Mouse (Mus musculus) stomach, embryonic 15.5 days (tissue): ENCODE measurements around the gene 4933405L10Rik. TPM values are rescaled to one million over a fixed set of nuclear protein-coding genes. Genes with fewer than 3 reads are reported as not detected.
A peak's percentile ranks its signal among the peaks of the same experiment; 100 is the strongest.

Experiments used
- ATAC-seq: fragments of 200-750 bp; cut with Nextera tagmentation; 2 replicates; pipeline ENCODE4 v1.8.0; 2017; ENCODE audit warnings: low read depth, moderate number of reproducible peaks, moderate TSS enrichment; ENCODE audit not compliant: insufficient read depth, low FRiP score
- H3K27ac ChIP-seq: fragments of 300-500 bp; sonication (generic); 2 replicates; pipeline ENCODE4 v1.5.1; 2015; ENCODE audit warnings: mild to moderate bottlenecking, inconsistent platforms
- H3K27me3 ChIP-seq: fragments of 300-500 bp; sonication (generic); replicated peaks from 2 replicates; pipeline ENCODE4 v1.6.1; 2015; ENCODE audit warnings: inconsistent platforms
- H3K36me3 ChIP-seq: fragments of 300-500 bp; sonication (generic); 2 replicates; pipeline ENCODE4 v1.6.1; 2015; ENCODE audit warnings: inconsistent platforms
- H3K4me1 ChIP-seq: fragments of 300-500 bp; sonication (generic); 2 replicates; pipeline ENCODE4 v1.6.1; 2015; ENCODE audit warnings: inconsistent platforms
- H3K4me2 ChIP-seq: fragments of 300-500 bp; sonication (generic); 2 replicates; pipeline ENCODE4 v1.6.1; 2015; ENCODE audit warnings: mild to moderate bottlenecking, inconsistent platforms
- H3K4me3 ChIP-seq: fragments of 300-500 bp; sonication (generic); replicated peaks from 2 replicates; pipeline ENCODE4 v1.5.1; 2015; ENCODE audit warnings: inconsistent platforms
- H3K9ac ChIP-seq: fragments of 300-500 bp; sonication (generic); 2 replicates; pipeline ENCODE4 v1.6.1; 2015; ENCODE audit warnings: inconsistent platforms
- H3K9me3 ChIP-seq: fragments of 300-500 bp; sonication (generic); 2 replicates; pipeline ENCODE4 v1.6.1; 2016; ENCODE audit warnings: inconsistent platforms
- WGBS: fragments of 180-500 bp; shearing (Covaris S2); methylation state at CpG from one replicate; pipeline ENCODE4 v1.1.7; 2015; 5-methylcytosine and 5-hydroxymethylcytosine counted together
- polyA plus RNA-seq: library from polyadenylated mRNA; unstranded; fragments of >200 nt; fragmentation: Nextera tagmentation; extraction: Ambion mirVana; gene quantifications from 2 replicates; pipeline ENCODE4 v1.2.1, GENCODE M21; 2015

4933405L10Rik gene
- 0.19 TPM in 1 of 2 replicates, not detected in the other for polyA plus RNA-seq

DNA sequence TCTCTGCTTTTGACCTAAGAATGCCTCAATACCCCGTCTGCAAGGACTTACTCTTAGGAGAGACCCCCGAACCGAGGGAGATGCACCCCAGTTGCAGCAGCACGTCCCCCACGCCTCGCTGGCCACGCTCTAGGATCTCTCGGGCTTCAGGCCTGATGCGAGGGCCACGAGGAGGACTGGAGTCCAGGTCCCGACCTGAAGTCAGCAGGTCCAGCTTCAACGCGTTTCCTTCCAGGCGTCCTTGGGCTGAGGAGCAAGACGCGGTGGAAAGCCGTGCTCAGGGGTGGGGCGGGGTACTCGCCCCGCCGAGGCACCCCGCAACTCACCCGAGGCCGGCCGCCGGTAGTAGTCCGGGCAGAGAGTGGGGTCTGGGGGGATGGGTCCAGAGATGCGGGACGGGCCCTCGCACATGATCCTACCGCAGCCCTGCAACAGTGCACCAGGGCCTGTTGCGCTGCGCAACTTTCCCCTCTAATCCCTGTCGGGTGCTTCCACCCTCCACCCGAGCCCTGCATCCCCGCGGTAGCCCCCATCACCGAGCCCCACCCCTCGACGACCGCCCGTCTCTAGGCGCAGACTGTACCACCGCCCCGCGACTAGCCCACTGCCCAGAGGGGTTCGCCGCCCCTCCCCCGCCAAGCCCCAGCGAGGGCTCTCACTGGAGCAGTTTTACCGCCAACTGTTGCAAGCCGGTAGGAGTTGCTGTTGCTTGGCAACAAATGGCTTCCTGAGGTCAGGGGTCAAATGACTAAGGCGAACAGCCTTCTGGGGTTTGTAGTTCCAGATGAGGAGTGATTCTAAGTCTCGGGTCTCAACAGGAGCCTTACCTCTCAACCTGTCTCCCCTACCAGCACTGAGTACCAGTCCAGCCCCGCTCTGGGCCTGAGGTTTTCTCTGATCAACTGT is at the start of gene 4933405L10Rik, which contains the start of gene Enkd1:
TSS of gene 4933405L10Rik (plus strand) at position 158 of the 906 bp plus-strand sequence.
TSS of gene Enkd1 (minus strand) at position 713 of the 906 bp plus-strand sequence.
- Histone ChIP-seq H3K27me3 (no peaks in the 10 kb centered on the region), H3K36me3 (0 out of 2 replicates have a peak, but pooled peaks cover 7% of the 10 kb centered on the region), H3K9me3 (no peaks in the 10 kb centered on the region), H3K27ac (no peak within 1 kb of the TSS), H3K4me3 (peak within 1 kb of the TSS; percentile 90), H3K4me2 (peak within 1 kb of the TSS; percentile 95), H3K4me1 (0 out of 2 replicates have a peak, but pooled peaks cover 5% of the 10 kb centered on the region), H3K9ac (peak within 1 kb of the TSS; percentile 64)
- peak; percentile 81 for ATAC-seq
- under 1% methylated on average over 53 of the region's 55 CpGs for WGBS

DNA sequence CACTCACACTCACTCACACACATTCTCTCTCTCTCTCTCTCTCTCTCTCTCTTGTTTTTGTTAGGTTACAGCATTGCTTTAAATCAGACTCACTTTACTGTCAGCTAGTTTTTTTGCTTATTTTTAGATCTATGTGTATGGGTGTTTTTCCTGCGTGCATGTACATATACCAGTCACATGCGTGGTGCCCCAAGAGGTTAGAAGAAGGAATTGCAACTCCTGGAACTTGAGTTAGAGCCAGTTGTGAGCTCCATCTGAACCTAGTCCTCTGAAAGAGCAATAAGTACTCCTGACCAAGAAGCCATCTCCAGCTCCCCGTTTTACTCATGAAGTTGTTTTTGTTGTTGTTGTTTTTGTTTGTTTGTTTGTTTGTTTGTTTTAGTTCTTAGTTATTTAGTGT is 46.3 kb upstream of the 4933405L10Rik start:
- Histone ChIP-seq H3K4me3 (no peak overlapping the region), H3K4me1 (no peaks in the 10 kb centered on the region), H3K9ac (no peak overlapping the region), H3K27me3 (no peaks in the 10 kb centered on the region), H3K36me3 (peaks cover 19% of the 10 kb centered on the region), H3K9me3 (no peaks in the 10 kb centered on the region), H3K4me2 (no peak overlapping the region), H3K27ac (no peak overlapping the region)
- WGBS = 77% methylated on average over 3 of the region's 3 CpGs
- no peak for ATAC-seq

DNA sequence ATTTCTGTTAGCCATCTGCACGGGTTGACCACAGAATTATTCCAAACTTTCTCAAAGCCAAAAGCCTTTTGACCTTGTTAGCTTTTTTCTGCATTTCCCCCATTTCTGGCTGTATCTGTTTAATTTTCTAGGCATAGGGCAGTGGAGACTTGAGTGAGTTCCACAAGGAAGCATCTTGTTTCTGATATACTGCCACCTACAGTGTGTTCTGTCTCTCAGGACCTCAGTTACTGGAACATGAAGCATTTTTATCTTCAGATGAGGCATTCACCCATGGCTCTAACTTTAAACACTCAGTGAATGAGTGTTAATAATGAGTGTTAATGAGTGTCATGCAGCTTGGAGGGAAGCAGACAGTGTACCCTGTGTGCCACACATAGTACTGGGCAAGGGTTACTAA is 29.6 kb upstream of the 4933405L10Rik start:
- Histone ChIP-seq H3K27ac (no peak overlapping the region), H3K4me2 (no peak overlapping the region), H3K4me3 (no peak overlapping the region), H3K4me1 (no peaks in the 10 kb centered on the region), H3K9ac (no peak overlapping the region), H3K9me3 (no peaks in the 10 kb centered on the region), H3K27me3 (no peaks in the 10 kb centered on the region), H3K36me3 (peaks cover 51% of the 10 kb centered on the region)
- 79% methylated on average over 1 of the region's 1 CpGs for WGBS
- ATAC-seq = no peak

DNA sequence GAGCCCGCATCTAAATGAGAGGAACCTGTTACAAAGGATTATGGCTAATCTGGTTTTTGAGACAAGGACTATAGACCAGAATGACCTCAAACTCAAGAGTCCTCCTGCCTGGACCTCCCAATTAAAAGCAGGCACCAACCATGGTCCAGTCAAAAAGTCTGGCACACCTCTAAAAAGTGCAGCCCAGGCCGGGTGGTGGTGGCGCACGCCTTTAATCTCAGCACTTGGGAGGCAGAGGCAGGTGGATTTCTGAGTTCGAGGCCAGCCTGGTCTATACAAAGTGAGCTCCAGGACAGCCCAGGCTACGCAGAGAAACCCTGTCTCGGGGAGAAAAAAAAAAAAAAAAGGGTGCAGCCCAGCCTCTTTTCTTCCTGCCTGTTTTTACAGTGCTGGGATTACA is 22.1 kb upstream of the 4933405L10Rik start:
- H3K27me3 ChIP-seq = no peaks in the 10 kb centered on the region
- peak overlapping the region; percentile 46; the same call in 1 of the 2 replicates for H3K4me2 ChIP-seq
- peaks cover 7% of the 10 kb centered on the region for H3K4me1 ChIP-seq
- H3K27ac ChIP-seq = no peak overlapping the region
- H3K4me3 ChIP-seq = no peak overlapping the region
- WGBS = 69% methylated on average over 7 of the region's 7 CpGs
- peaks cover 20% of the 10 kb centered on the region for H3K36me3 ChIP-seq
- H3K9ac ChIP-seq = no peak overlapping the region
- no peaks in the 10 kb centered on the region for H3K9me3 ChIP-seq
- no peak for ATAC-seq

DNA sequence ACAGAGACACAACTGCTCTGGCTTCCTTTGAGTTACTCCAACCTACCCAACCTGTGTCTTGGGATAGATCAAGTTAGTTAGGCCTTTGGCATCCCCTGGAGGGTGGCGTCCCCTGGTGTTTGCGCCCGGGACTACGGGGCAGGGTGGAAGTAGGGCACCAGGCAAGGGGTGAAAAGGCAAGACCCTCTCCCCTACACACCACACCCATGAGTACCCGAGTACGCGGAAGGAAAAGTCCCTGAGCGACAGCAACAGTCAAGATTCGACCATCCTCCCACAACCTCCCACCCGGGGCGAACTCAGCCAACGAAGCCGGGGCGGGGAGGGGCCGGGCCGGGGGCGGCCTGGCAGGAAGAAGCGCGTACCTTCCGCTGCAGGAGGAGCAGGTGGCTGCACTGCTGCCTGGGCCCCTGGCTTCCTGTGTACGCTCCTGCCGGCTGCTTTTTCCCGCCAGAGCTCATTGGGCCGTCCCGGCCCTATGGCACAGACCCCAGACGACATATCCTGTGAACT is 21.6 kb upstream of the 4933405L10Rik start, which contains the start of gene Carmil2:
TSS of gene Carmil2 (plus strand) at position 479 of the 513 bp plus-strand sequence.
- peak; percentile 37; the same call in 1 of the 2 replicates for ATAC-seq
- no peak within 1 kb of the TSS for H3K27ac ChIP-seq
- H3K4me3 ChIP-seq = peak within 1 kb of the TSS; percentile 17; the same call in 1 of the 2 replicates
- peaks cover 15% of the 10 kb centered on the region for H3K36me3 ChIP-seq
- H3K9me3 ChIP-seq = no peaks in the 10 kb centered on the region
- no peak within 1 kb of the TSS for H3K9ac ChIP-seq
- H3K27me3 ChIP-seq = no peaks in the 10 kb centered on the region
- peak within 1 kb of the TSS; percentile 46 for H3K4me2 ChIP-seq
- WGBS = 4% methylated on average over 25 of the region's 26 CpGs
- peaks cover 7% of the 10 kb centered on the region for H3K4me1 ChIP-seq

GRCm38 (mm10) chr8:105686551-105686950 is 20.9 kb upstream of the 4933405L10Rik start:
- H3K27ac ChIP-seq = no peak overlapping the region
- H3K9me3 ChIP-seq = no peaks in the 10 kb centered on the region
- no peak for ATAC-seq
- no peak overlapping the region for H3K4me2 ChIP-seq
- no peaks in the 10 kb centered on the region for H3K27me3 ChIP-seq
- no peak overlapping the region for H3K9ac ChIP-seq
- 63% methylated on average over 6 of the region's 6 CpGs for WGBS
- H3K36me3 ChIP-seq = peaks cover 8% of the 10 kb centered on the region
- no peak overlapping the region for H3K4me3 ChIP-seq
- H3K4me1 ChIP-seq = peaks cover 7% of the 10 kb centered on the region

DNA sequence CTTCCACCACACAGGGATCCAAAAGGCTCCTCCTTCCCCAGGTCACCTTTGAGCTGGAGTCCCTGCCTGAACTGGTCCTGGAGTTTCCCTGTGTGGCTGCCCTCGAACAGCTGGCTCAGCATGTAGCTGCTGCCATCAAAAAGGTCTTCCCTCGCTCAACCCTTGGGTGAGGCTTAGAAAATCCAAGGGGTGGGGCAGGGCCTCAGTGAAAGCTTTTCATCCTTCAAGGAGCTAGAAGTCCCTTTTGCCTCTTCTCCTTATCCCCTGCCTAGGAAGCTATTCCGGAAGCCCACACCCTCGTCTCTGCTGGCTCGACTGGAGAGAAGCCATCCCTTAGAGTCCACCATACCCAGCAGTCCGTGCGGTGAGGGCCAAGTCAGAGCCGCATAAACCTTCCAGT is 19.9 kb upstream of the 4933405L10Rik start:
- peaks cover 7% of the 10 kb centered on the region for H3K4me1 ChIP-seq
- H3K9me3 ChIP-seq = no peaks in the 10 kb centered on the region
- peaks cover 8% of the 10 kb centered on the region for H3K36me3 ChIP-seq
- H3K4me2 ChIP-seq = no peak overlapping the region
- H3K27me3 ChIP-seq = no peaks in the 10 kb centered on the region
- WGBS = 68% methylated on average over 8 of the region's 8 CpGs
- H3K4me3 ChIP-seq = no peak overlapping the region
- no peak for ATAC-seq
- H3K27ac ChIP-seq = no peak overlapping the region
- H3K9ac ChIP-seq = no peak overlapping the region

GRCm38 (mm10) chr8:105688242-105688752 is 19.2 kb upstream of the 4933405L10Rik start:
- Histone ChIP-seq H3K36me3 (peaks cover 8% of the 10 kb centered on the region; the same call in 1 of the 2 replicates), H3K4me1 (peaks cover 7% of the 10 kb centered on the region), H3K9ac (no peak overlapping the region), H3K9me3 (no peaks in the 10 kb centered on the region), H3K4me2 (no peak overlapping the region), H3K27me3 (no peaks in the 10 kb centered on the region), H3K27ac (no peak overlapping the region), H3K4me3 (no peak overlapping the region)
- no peak for ATAC-seq
- WGBS = 49% methylated on average over 14 of the region's 14 CpGs

DNA sequence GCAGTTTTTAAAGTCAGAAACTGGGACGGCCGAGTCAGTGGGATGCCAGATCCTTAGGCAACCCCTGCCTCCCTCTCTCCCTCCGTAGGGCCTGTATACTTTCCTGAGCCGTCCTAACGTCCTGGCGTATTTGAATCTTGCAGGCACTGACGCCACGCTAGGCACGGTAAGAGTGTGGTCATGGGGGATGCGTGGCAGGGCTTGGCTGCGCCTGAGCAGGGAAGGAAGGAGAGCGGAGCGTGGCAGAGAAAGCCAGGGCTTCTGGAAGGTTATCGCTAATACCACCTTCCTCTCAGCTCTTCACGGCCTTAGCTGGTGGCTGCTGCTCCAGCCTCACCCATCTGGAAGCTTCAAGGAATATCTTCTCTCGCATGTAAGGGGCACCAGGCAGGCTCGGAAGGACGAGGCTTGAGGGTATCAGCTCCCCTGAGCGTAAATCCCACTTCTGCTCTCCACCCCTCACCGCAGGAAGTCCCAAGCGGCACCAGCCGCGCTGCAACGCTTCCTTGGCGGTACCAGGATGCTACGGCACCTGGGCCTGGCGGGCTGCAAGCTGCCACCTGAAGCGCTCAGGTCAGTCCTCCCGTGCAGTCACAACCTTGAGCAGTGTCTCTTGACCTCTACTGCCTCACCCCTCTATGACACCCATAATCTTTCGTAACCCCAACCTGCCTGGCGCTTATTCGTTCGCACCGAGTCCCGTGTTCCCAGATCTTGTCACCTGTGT is 18.0 kb upstream of the 4933405L10Rik start:
- WGBS = 65% methylated on average over 35 of the region's 35 CpGs
- H3K4me2 ChIP-seq = no peak overlapping the region

GRCm38 (mm10) chr8:105689983-105690360 is 17.5 kb upstream of the 4933405L10Rik start:
- ATAC-seq = no peak
- Histone ChIP-seq H3K27me3 (peaks cover 3% of the 10 kb centered on the region; the same call in 1 of the 2 replicates), H3K36me3 (no peaks in the 10 kb centered on the region), H3K9ac (no peak overlapping the region), H3K4me1 (peaks cover 15% of the 10 kb centered on the region), H3K27ac (no peak overlapping the region), H3K4me2 (no peak overlapping the region), H3K4me3 (no peak overlapping the region), H3K9me3 (no peaks in the 10 kb centered on the region)
- 87% methylated on average over 9 of the region's 9 CpGs for WGBS

More for the DNA sequence above, 18.0 kb upstream of the 4933405L10Rik start:
- peaks cover 1% of the 10 kb centered on the region; the same call in 1 of the 2 replicates for H3K27me3 ChIP-seq
- no peaks in the 10 kb centered on the region for H3K9me3 ChIP-seq
- peaks cover 13% of the 10 kb centered on the region for H3K4me1 ChIP-seq
- no peaks in the 10 kb centered on the region for H3K36me3 ChIP-seq
- ATAC-seq = no peak
- H3K9ac ChIP-seq = no peak overlapping the region
- no peak overlapping the region for H3K4me3 ChIP-seq
- no peak overlapping the region for H3K27ac ChIP-seq

DNA sequence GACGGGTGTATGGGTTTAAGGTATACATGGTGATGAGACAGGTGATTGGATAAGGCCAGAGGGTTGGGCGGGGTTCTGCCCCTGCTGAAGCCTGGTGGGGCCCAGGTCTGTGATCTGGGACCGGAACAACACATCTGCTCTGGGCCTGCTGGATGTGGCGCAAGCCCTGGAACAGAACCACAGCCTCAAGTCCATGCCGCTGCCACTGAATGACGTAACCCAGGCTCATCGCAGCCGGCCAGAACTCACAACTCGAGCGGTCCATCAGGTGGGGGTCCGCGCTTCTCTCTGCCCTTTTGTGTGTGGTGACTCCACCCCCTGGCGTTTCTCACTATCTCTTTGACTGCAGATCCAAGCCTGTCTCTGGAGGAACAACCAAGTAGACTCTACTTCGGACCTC is 16.5 kb upstream of the 4933405L10Rik start:
- Histone ChIP-seq H3K9ac (no peak overlapping the region), H3K4me1 (peaks cover 10% of the 10 kb centered on the region), H3K27ac (no peak overlapping the region), H3K9me3 (no peaks in the 10 kb centered on the region), H3K4me3 (no peak overlapping the region), H3K4me2 (no peak overlapping the region), H3K27me3 (peaks cover 3% of the 10 kb centered on the region; the same call in 1 of the 2 replicates), H3K36me3 (no peaks in the 10 kb centered on the region)
- no peak for ATAC-seq
- 71% methylated on average over 14 of the region's 14 CpGs for WGBS
